Mouse (Mus musculus) lung, adult 2 months (tissue): ENCODE data around the gene Dnajc5.

Experiments
- CTCF ChIP-seq: fragments of 200-500 bp; IDR thresholded peaks from 2 replicates; pipeline ENCODE4 v1.5.1; 2011; ENCODE audit warnings: mild to moderate bottlenecking, low read length, control low read depth; ENCODE audit not compliant: insufficient read depth
- POLR2A ChIP-seq: fragments of 200-500 bp; IDR thresholded peaks from 2 replicates; pipeline ENCODE4 v1.6.1; 2011; ENCODE audit warnings: low read depth, mild to moderate bottlenecking, control low read depth, low read length, borderline replicate concordance; ENCODE audit errors: extremely low read depth

GRCm38 (mm10) chr2:181532589-181532988, 12.3 kb downstream of the Dnajc5 start:
- no peak for TF ChIP-seq CTCF
- TF ChIP-seq POLR2A: no peak
